Mouse (Mus musculus) erythroblast, embryonic 14.5 days (primary cell): ENCODE data around the gene Mettl13.

Source experiments
- GATA1 ChIP-seq: IDR thresholded peaks from 2 replicates; pipeline ENCODE4 v1.6.1; 2012; ENCODE audit warnings: low read length, inconsistent platforms, mixed read lengths
- TAL1 ChIP-seq: IDR thresholded peaks from 3 replicates; pipeline ENCODE4 v1.6.1; 2012; ENCODE audit warnings: low read length, inconsistent platforms, mixed read lengths

DNA sequence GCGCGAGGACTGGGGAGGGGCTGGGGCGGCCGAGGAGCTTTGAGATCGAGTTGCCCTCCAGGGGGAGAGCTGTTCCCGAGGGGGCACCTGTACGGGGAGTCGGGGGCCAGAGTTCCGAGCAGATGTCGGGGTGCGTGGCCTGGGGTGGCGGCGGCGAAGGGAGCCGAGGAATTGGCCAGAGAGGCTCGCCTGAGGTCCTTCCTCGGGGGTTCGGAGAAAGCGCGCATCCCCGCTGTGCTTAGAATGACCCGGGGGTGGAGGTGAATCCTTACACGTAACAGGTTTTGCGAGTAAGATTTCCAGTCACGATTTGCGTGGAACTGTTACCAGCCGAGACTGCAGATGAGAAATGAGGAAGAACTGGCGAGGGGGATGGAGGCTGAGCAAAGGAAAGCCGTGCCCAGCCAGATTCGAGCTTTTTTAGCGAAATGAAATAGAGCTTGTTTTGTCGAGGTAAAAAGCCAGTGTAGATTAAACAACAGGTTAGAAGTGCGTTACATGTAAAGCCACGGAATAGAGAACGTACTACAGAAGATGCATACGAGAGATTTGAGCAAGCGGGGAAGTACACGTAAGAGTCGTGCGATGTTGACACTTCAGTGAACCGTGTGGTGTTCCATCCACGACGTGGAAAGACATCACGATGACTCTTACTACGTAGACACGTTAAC lies 22.7 kb upstream of the Mettl13 start:
- TF ChIP-seq GATA1 (no peak), TAL1 (no peak)
